Mouse (Mus musculus) CH12F3 (cell line): ENCODE results near the gene Prdm1.

ENCODE experiments used
- in situ Hi-C: fragments of 300-500 bp; cut with MboI; formaldehyde crosslinking; loops from 2 replicates; pipeline ENCODE4 v1.14.3; 2020; ENCODE audit warnings: low sequenced_read_pairs

The Prdm1 gene

GRCm38 (mm10) chr10:44429177-44429888 is 99.0 kb downstream of the Prdm1 start:
- in situ Hi-C loops, result no loop called here

GRCm38 (mm10) chr10:44427891-44428361 is 100.4 kb downstream of the Prdm1 start:
- in situ Hi-C loops, result no loop called here

GRCm38 (mm10) chr10:44427426-44427825 is 100.9 kb downstream of the Prdm1 start:
- in situ Hi-C loops, result no loop called here

- in situ Hi-C loops, result no loop called here
Observed at GRCm38 (mm10) chr10:44425013-44425412, 103.3 kb downstream of the Prdm1 start.

GRCm38 (mm10) chr10:44421896-44422295 is 106.4 kb downstream of the Prdm1 start:
- in situ Hi-C loops, result no loop called here

GRCm38 (mm10) chr10:44420211-44420610 is 108.1 kb downstream of the Prdm1 start:
- in situ Hi-C loops, result no loop called here

GRCm38 (mm10) chr10:44418901-44419300 is 109.4 kb downstream of the Prdm1 start:
- in situ Hi-C loops, result no loop called here

- in situ Hi-C loops, result no loop called here
Observed at GRCm38 (mm10) chr10:44415576-44415975, 112.7 kb downstream of the Prdm1 start.

GRCm38 (mm10) chr10:44409958-44410357 is 118.3 kb downstream of the Prdm1 start:
- in situ Hi-C loops, result no loop called here

- in situ Hi-C loops, result no loop called here
Observed at GRCm38 (mm10) chr10:44409054-44409453, 119.2 kb downstream of the Prdm1 start.

- in situ Hi-C loops, result no loop called here
Observed at GRCm38 (mm10) chr10:44403415-44403814, 124.9 kb downstream of the Prdm1 start.

- in situ Hi-C loops, result no loop called here
Observed at GRCm38 (mm10) chr10:44401600-44401999, 126.7 kb downstream of the Prdm1 start.

- in situ Hi-C loops, result no loop called here
Observed at GRCm38 (mm10) chr10:44400602-44401001, 127.7 kb downstream of the Prdm1 start.

GRCm38 (mm10) chr10:44400119-44400518 is 128.2 kb downstream of the Prdm1 start:
- in situ Hi-C loops, result no loop called here

- in situ Hi-C loops, result no loop called here
Observed at GRCm38 (mm10) chr10:44392855-44393254, 135.4 kb downstream of the Prdm1 start.

- in situ Hi-C loops, result no loop called here
Observed at GRCm38 (mm10) chr10:44391509-44392290, 136.6 kb downstream of the Prdm1 start.

GRCm38 (mm10) chr10:44390286-44390685 is 138.0 kb downstream of the Prdm1 start:
- in situ Hi-C loops, result no loop called here

GRCm38 (mm10) chr10:44388706-44389233 is 139.5 kb downstream of the Prdm1 start:
- in situ Hi-C loops, result no loop called here
